Mouse (Mus musculus) kidney, embryonic 14.5 days (tissue): Measurements from ENCODE around the gene Prkcq. TPM values are rescaled to one million over a fixed set of nuclear protein-coding genes. Genes with fewer than 3 reads are reported as not detected.

Source experiments
- ATAC-seq: fragments of 200-750 bp; cut with Nextera tagmentation; 2 replicates; pipeline ENCODE4 v1.8.0; 2017; ENCODE audit warnings: moderate number of reproducible peaks, mild to moderate bottlenecking, moderate TSS enrichment, moderate library complexity; ENCODE audit not compliant: low FRiP score, low TSS enrichment
- H3K27ac ChIP-seq: fragments of 300-500 bp; sonication (generic); 2 replicates; pipeline ENCODE4 v1.5.1; 2014; ENCODE audit warnings: low read depth, mild to moderate bottlenecking, low read length, moderate library complexity, mixed read lengths
- H3K27me3 ChIP-seq: fragments of 300-500 bp; sonication (generic); 2 replicates; pipeline ENCODE4 v1.6.1; 2014; ENCODE audit warnings: mild to moderate bottlenecking, low read length; ENCODE audit not compliant: control insufficient read depth, insufficient read depth
- H3K36me3 ChIP-seq: fragments of 300-500 bp; sonication (generic); 2 replicates; pipeline ENCODE4 v1.6.1; 2014; ENCODE audit warnings: low read length, mixed read lengths; ENCODE audit not compliant: control insufficient read depth, insufficient read depth
- H3K4me1 ChIP-seq: fragments of 300-500 bp; sonication (generic); 2 replicates; pipeline ENCODE4 v1.6.1; 2014; ENCODE audit warnings: low read length, mixed read lengths; ENCODE audit not compliant: control insufficient read depth, insufficient read depth
- H3K4me2 ChIP-seq: fragments of 300-500 bp; sonication (generic); replicated peaks from 2 replicates; pipeline ENCODE4 v1.6.1; 2014; ENCODE audit warnings: low read depth, mild to moderate bottlenecking, low read length
- H3K4me3 ChIP-seq: fragments of 300-500 bp; sonication (generic); 2 replicates; pipeline ENCODE4 v1.5.1; 2014; ENCODE audit warnings: mild to moderate bottlenecking, low read length
- H3K9ac ChIP-seq: fragments of 300-500 bp; sonication (generic); 2 replicates; pipeline ENCODE4 v1.6.1; 2014; ENCODE audit warnings: low read depth, mild to moderate bottlenecking, low read length, moderate library complexity
- H3K9me3 ChIP-seq: fragments of 300-500 bp; sonication (generic); 2 replicates; pipeline ENCODE4 v1.6.1; 2016; ENCODE audit warnings: low read length; ENCODE audit not compliant: control insufficient read depth
- WGBS: fragments of 180-500 bp; shearing (Covaris S2); extraction: QIAGEN DNeasy Blood & Tissue Kit; methylation state at CpG from one replicate; pipeline ENCODE4 v1.1.7; 2014; 5-methylcytosine and 5-hydroxymethylcytosine counted together
- polyA plus RNA-seq: library from polyadenylated mRNA; unstranded; fragments of >200 nt; fragmentation: Nextera tagmentation; extraction: Ambion mirVana; gene quantifications from 2 replicates; pipeline ENCODE4 v1.2.1, GENCODE M21; 2014

The Prkcq gene
- polyA plus RNA-seq: 1.8 and 3.3 TPM in 2 replicates

DNA sequence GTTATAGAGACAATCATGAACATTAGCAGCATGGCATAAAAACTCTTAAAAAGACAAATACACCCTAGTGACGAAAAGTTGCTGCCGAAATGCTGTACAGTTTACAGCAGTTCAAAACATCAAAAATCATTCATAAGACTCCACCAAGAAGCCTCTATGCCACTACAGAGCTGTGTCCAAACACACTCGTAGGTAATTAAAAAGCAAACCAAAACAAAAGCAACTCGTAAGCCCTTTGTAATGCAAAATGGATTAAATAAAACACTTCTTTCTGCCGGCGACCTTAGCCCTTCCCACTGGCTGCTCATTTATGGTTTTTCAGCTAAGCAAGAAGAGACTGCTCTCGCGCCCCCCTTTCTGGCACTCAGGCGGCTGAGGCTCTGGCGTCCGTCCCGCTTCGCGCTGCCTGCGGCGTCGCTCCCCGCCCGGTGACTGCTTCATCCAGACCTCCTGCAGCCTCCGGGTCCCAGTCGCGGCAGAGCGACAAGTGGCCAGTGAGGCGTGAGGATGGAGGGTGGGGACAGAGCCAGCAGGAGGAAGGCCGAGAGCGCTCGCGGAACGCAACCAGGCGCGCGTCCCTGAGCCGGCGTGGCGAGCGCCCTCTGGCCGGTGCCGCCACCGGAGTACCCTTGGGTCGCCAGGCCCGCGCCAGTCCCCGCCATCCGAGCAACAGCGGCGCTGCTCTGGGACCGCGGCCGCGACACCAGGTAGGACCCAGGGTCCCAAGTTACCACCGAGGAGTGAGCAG is at the start of gene Prkcq:
Gene Prkcq, plus strand, starts transcription at position 355 of the 748 bp plus-strand sequence.
- ATAC-seq: peak; percentile 96
- H3K27me3 ChIP-seq: peaks cover 7% of the 10 kb centered on the region; the same call in 1 of the 2 replicates
- WGBS: 2% methylated on average over 51 of the region's 51 CpGs
- H3K9ac ChIP-seq: peak within 1 kb of the TSS; percentile 45
- H3K36me3 ChIP-seq: no peaks in the 10 kb centered on the region
- no peaks in the 10 kb centered on the region; the same call in 1 of the 2 replicates for H3K4me1 ChIP-seq
- H3K27ac ChIP-seq: no peak within 1 kb of the TSS
- no peaks in the 10 kb centered on the region for H3K9me3 ChIP-seq
- peak within 1 kb of the TSS; percentile 47 for H3K4me3 ChIP-seq
- H3K4me2 ChIP-seq: peak within 1 kb of the TSS; percentile 90

DNA sequence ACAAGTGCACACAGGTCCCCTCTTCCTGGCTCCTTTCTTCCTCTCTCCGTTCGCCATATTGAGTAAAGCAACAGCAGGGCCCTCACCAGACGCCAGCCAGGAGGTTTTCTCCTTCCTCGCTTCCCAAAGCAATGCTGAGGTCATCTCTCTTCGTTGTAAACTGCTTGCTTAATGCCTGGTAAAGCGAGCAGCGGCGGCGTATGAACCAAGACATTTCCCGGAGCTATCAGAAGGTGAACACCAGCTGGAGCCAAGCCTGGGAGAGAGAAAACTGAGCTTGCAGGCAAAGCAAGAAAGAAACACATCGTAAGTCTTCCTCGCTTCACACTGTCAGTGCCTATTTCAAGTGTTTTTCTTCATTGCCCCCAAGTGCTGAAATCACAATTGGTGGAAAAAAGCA is 41.0 kb upstream of the Prkcq start:
- Histone ChIP-seq H3K4me2 (no peak overlapping the region), H3K4me1 (no peaks in the 10 kb centered on the region), H3K4me3 (no peak overlapping the region), H3K36me3 (no peaks in the 10 kb centered on the region), H3K27me3 (no peaks in the 10 kb centered on the region), H3K9ac (no peak overlapping the region), H3K9me3 (no peaks in the 10 kb centered on the region), H3K27ac (no peak overlapping the region)
- 56% methylated on average over 12 of the region's 12 CpGs for WGBS
- ATAC-seq: no peak

DNA sequence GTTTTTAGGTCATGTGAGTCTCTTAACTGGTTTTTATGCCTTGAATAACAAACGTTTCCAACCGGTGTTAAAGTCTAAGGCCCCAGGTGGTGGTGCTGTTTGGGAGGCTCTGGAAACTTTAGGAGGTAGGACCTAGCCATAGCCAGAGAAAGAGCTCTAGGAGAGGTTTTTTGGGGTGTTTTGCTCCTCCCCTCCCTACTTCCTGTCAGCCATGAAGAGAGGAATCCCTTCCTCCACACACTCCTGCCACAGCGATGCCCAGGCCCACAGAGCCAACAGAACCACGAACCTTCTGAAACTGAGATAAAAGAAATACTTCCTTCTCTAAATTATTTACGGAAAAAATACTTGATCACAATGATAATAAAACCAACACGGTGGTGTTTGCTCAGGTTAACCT is 36.2 kb upstream of the Prkcq start:
- H3K27ac ChIP-seq: no peak overlapping the region
- no peak for ATAC-seq
- 47% methylated on average over 6 of the region's 6 CpGs for WGBS

GRCm38 (mm10) chr2:11138076-11138475 is 33.8 kb upstream of the Prkcq start:
- H3K27me3 ChIP-seq: no peaks in the 10 kb centered on the region
- no peak overlapping the region for H3K4me3 ChIP-seq
- no peak overlapping the region for H3K4me2 ChIP-seq
- H3K36me3 ChIP-seq: no peaks in the 10 kb centered on the region
- ATAC-seq: no peak
- no peaks in the 10 kb centered on the region for H3K9me3 ChIP-seq
- 89% methylated on average over 6 of the region's 6 CpGs for WGBS
- no peaks in the 10 kb centered on the region for H3K4me1 ChIP-seq
- no peak overlapping the region for H3K9ac ChIP-seq
- H3K27ac ChIP-seq: no peak overlapping the region

More for the DNA sequence above, 36.2 kb upstream of the Prkcq start:
- Histone ChIP-seq H3K9me3 (no peaks in the 10 kb centered on the region), H3K36me3 (no peaks in the 10 kb centered on the region), H3K27me3 (no peaks in the 10 kb centered on the region), H3K4me1 (no peaks in the 10 kb centered on the region), H3K9ac (no peak overlapping the region), H3K4me2 (no peak overlapping the region), H3K4me3 (no peak overlapping the region)

GRCm38 (mm10) chr2:11139518-11140152 is 32.3 kb upstream of the Prkcq start:
- WGBS: 86% methylated on average over 1 of the region's 1 CpGs
- no peak overlapping the region for H3K4me2 ChIP-seq
- H3K9me3 ChIP-seq: no peaks in the 10 kb centered on the region
- H3K4me3 ChIP-seq: no peak overlapping the region
- no peaks in the 10 kb centered on the region for H3K36me3 ChIP-seq
- ATAC-seq: no peak
- no peaks in the 10 kb centered on the region for H3K27me3 ChIP-seq
- H3K27ac ChIP-seq: no peak overlapping the region
- H3K9ac ChIP-seq: no peak overlapping the region
- H3K4me1 ChIP-seq: no peaks in the 10 kb centered on the region

DNA sequence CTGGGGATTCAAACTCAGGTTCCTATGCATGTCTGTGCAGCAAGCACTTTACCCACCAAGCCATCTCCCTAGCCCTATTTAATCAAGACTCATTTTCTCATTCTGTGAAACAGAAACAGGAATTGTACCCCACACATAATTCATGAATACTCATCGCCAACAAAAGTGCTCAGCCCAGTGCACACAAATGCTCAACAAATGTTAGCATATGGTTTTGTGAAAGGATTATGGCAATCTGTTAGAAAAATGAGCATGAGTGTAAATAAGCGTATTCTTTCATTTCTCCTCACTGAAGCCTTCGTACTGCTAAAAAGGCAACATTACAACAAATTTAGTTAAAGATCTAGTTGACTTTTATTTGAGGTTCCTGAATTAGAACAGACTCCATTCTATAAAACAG is 31.5 kb upstream of the Prkcq start:
- H3K36me3 ChIP-seq: no peaks in the 10 kb centered on the region
- no peaks in the 10 kb centered on the region for H3K27me3 ChIP-seq
- 89% methylated on average over 3 of the region's 3 CpGs for WGBS
- no peak overlapping the region for H3K27ac ChIP-seq
- no peak overlapping the region for H3K9ac ChIP-seq
- no peaks in the 10 kb centered on the region for H3K9me3 ChIP-seq
- no peak for ATAC-seq
- no peak overlapping the region for H3K4me2 ChIP-seq
- H3K4me3 ChIP-seq: no peak overlapping the region
- no peaks in the 10 kb centered on the region for H3K4me1 ChIP-seq

DNA sequence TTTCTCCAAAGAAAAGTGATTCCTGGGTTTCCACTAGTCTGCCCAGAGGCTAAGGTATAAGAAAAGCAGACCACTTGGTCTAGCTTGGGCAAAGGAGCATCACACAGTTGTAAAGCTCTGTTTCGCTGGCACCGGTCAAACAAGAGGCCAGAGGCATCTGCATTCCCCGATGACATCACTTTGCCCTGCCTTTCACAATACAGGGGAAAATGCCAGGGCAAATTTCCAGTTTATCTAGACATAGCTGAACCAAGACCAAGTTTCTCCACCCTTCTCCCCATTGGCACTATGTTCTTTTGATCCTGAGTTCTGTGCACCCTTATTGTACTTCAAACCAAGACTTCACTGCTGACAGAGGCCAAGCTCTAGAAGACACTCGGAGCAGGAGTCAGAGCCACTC is 22.8 kb upstream of the Prkcq start:
- Histone ChIP-seq H3K27ac (no peak overlapping the region), H3K4me3 (no peak overlapping the region), H3K4me2 (no peak overlapping the region), H3K9ac (no peak overlapping the region), H3K36me3 (no peaks in the 10 kb centered on the region), H3K4me1 (no peaks in the 10 kb centered on the region), H3K9me3 (no peaks in the 10 kb centered on the region), H3K27me3 (no peaks in the 10 kb centered on the region)
- ATAC-seq: no peak
- WGBS: 83% methylated on average over 4 of the region's 4 CpGs

- no peaks in the 10 kb centered on the region for H3K27me3 ChIP-seq
- H3K9ac ChIP-seq: no peak overlapping the region
- no peak overlapping the region for H3K4me2 ChIP-seq
- no peak for ATAC-seq
- H3K9me3 ChIP-seq: no peaks in the 10 kb centered on the region
- WGBS: 76% methylated on average over 7 of the region's 7 CpGs
- H3K4me3 ChIP-seq: no peak overlapping the region
- no peaks in the 10 kb centered on the region for H3K4me1 ChIP-seq
- no peak overlapping the region for H3K27ac ChIP-seq
- no peaks in the 10 kb centered on the region for H3K36me3 ChIP-seq
Measured at GRCm38 (mm10) chr2:11150975-11151374, 20.9 kb upstream of the Prkcq start.

GRCm38 (mm10) chr2:11151655-11152323 is 20.1 kb upstream of the Prkcq start:
- 79% methylated on average over 6 of the region's 6 CpGs for WGBS
- Histone ChIP-seq H3K27me3 (no peaks in the 10 kb centered on the region), H3K4me1 (no peaks in the 10 kb centered on the region), H3K36me3 (no peaks in the 10 kb centered on the region), H3K9me3 (no peaks in the 10 kb centered on the region), H3K9ac (no peak overlapping the region), H3K4me3 (no peak overlapping the region), H3K4me2 (no peak overlapping the region), H3K27ac (no peak overlapping the region)
- no peak for ATAC-seq
